Mouse (Mus musculus) neural tube, embryonic 10.5 days (tissue): ENCODE measurements at regions not wholly inside any gene's neighbourhood (a gene's known extent, or its start where the extent isn't known, plus 50 kb on each side); places are given as distances from the start of the nearest gene placed in this dataset.
"Not testable (repeated sequence)": the region's sequence is repeated elsewhere in the genome, so short reads cannot be mapped to it uniquely, and the experiment has no call there.

Experiments used
- DNase-seq: peaks from one replicate; pipeline ENCODE4 v3.0.0-alpha.2; 2017; ENCODE audit warnings: low spot score; ENCODE audit errors: extremely low spot score

- DNase-seq = no peak
Measured at GRCm38 (mm10) chr14:36155757-36156156, 61.0 kb downstream of the 4930474N05Rik start.

DNA sequence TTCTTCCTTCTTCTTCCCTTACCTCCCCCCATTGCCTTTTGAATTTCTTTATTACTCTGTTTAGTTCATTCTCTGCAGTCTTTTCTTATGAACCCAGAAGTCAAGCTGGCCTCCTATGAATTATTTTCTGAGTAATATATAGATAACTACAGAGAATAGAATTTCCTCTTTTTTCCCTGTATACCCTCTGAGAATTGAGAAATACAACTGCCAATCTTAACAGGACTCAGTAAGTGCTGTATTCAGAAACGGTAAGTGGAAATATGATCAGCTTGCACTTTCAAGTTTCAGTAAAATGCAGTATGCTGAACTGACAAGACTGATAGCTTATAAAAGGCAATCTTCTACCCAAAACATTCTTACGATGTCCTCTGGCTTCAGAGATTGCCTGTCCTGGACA is 61.5 kb downstream of the 4930474N05Rik start:
- DNase-seq = no peak

GRCm38 (mm10) chr14:36183701-36184100 is 89.0 kb downstream of the 4930474N05Rik start:
- no peak for DNase-seq

DNA sequence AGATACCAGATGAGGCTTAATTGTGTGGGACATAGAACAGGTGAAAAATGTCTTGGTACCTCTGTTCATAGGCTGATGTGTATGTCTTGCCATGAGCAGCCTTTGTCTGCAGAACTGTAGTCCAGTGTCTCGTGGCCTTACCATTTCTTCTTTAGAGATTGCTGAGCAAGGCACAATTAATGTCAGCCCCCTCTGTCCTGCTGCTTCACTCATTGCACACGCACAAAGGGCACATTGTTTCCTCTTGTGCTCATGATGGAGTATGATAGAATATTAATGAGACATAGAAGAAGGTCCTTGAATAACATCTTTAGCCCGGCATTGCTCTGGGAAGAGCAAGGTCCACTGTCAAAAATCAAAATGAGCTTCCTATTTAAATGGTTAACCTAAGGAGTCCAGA is 101.8 kb downstream of the 4930474N05Rik start:
- no peak for DNase-seq

GRCm38 (mm10) chr14:36198396-36198795 is 103.7 kb downstream of the 4930474N05Rik start:
- no peak for DNase-seq

DNA sequence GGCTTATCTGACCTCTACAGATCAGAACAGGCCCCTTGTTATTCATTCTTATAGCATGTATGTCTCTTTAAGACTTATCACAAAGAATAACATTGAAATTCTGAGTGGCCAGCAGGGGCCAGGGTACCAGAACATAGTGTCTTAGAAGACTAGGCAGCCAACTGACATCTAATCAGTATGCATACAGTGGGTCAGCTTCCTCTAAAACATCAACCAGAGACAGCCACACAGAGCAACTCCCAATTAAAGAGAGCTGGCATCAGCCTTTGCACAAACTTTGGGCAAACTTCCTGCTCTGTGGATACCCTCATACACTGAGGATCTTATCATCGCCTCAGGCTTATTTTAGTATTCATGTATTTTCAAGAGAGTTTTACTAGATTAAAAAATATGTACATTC is 109.1 kb downstream of the 4930474N05Rik start:
- DNase-seq = no peak

DNA sequence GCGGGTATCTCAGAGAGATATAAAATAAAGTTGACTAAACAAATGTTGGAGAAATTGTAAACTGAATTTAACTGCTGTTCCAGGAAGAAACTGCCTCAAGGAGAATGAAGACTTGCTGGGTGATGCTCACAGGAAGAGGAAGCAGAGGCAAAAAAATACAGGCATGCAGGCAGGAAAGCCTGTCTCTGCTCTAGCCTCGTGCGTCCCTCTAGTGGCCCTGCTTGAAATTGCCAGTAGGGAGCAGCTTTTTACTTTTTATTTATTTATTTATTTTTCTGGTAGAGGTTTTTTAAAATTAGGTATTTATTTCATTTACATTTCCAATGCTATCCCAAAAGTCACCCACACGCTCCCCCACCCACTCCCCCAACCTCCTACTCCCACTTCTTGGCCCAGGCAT is 118.1 kb downstream of the 4930474N05Rik start:
- peak; percentile 56 for DNase-seq

DNA sequence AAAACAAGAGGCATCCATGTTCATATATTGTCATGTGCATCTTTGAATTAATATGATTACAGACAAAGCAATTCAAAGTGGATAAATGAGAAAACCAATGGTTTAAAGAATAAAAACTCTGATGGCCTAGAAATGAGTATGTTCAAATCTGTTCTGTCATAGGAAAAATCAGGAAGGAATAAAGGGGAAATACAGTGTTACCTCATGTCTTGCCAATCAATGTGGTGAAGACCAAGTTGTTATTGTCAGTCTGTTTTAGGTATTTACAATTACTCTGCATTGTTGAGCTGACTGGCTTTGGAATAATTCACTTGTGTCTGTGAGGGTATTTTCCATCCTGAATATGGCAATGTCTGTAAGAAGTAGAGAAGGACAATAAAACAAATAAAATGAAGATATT is 151.1 kb downstream of the 4930474N05Rik start:
- DNase-seq = no peak

GRCm38 (mm10) chr14:36262126-36262525 is 167.4 kb downstream of the 4930474N05Rik start:
- no peak for DNase-seq

- DNase-seq = no peak
Measured at GRCm38 (mm10) chr14:36283825-36284414, 189.2 kb downstream of the 4930474N05Rik start.

GRCm38 (mm10) chr14:36288697-36289286 is 194.1 kb downstream of the 4930474N05Rik start:
- DNase-seq = no peak

- DNase-seq = no peak
Measured at GRCm38 (mm10) chr14:36310324-36310723, 215.6 kb downstream of the 4930474N05Rik start.

GRCm38 (mm10) chr14:36314673-36315072 is 220.0 kb downstream of the 4930474N05Rik start:
- DNase-seq = not testable (repeated sequence)

DNA sequence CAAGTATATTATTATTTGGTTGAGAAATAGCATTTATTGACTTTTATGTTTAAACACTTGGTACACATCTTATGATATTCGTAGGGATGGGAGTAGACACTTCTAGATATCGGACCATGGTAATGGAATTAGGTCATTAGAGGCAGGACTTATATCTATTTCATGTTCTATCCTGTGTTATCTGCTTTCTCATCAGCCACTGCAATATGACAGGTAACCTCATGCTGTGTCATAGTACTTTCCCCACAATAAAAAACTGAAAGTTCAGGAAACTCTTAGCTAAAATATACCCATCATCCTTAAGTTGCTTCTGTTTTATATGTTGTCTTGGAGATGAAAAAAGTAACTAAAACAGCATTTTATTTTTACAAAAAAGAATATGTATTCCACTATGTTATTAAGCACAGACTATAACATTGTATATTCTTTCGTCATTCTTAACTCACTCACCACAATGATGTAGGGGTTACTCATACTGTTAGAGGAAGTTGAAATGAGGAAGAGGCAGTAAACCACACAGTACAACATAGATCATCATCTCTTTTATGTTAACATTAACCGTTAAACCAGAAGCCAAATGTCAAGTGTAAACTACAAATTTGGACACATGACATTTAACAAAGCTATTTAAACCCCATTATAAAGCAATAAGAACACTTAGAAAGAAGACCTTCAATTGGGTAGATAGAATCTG is 221.8 kb downstream of the 4930474N05Rik start:
- no peak for DNase-seq

GRCm38 (mm10) chr14:36328258-36328891 is 233.7 kb downstream of the 4930474N05Rik start:
- DNase-seq = no peak

GRCm38 (mm10) chr14:36340832-36341231 is 246.1 kb downstream of the 4930474N05Rik start:
- no peak for DNase-seq
